Mouse (Mus musculus) midbrain, embryonic 15.5 days (tissue): Measurements from ENCODE around the gene Saa2. TPM values are rescaled to one million over a fixed set of nuclear protein-coding genes. Genes with fewer than 3 reads are reported as not detected.
"Not testable (repeated sequence)": the region's sequence is repeated elsewhere in the genome, so short reads cannot be mapped to it uniquely, and the experiment has no call there.

Experiments
- ATAC-seq: fragments of 200-750 bp; cut with Nextera tagmentation; replicated peaks from 2 replicates; pipeline ENCODE4 v1.8.0; 2017; ENCODE audit warnings: moderate TSS enrichment
- H3K27ac ChIP-seq: fragments of 300-500 bp; sonication (generic); 2 replicates; pipeline ENCODE4 v1.5.1; 2015; ENCODE audit warnings: mild to moderate bottlenecking, inconsistent platforms
- H3K27me3 ChIP-seq: fragments of 300-500 bp; sonication (generic); replicated peaks from 2 replicates; pipeline ENCODE4 v1.6.1; 2015; ENCODE audit warnings: inconsistent platforms
- H3K36me3 ChIP-seq: fragments of 300-500 bp; sonication (generic); replicated peaks from 2 replicates; pipeline ENCODE4 v1.6.1; 2015; ENCODE audit warnings: inconsistent platforms
- H3K4me1 ChIP-seq: fragments of 300-500 bp; sonication (generic); 2 replicates; pipeline ENCODE4 v1.6.1; 2015; ENCODE audit warnings: inconsistent platforms
- H3K4me2 ChIP-seq: fragments of 300-500 bp; sonication (generic); 2 replicates; pipeline ENCODE4 v1.6.1; 2015; ENCODE audit warnings: inconsistent platforms, mild to moderate bottlenecking, moderate library complexity
- H3K4me3 ChIP-seq: fragments of 300-500 bp; sonication (generic); 2 replicates; pipeline ENCODE4 v1.5.1; 2015; ENCODE audit warnings: mild to moderate bottlenecking, inconsistent platforms
- H3K9ac ChIP-seq: fragments of 300-500 bp; sonication (generic); 2 replicates; pipeline ENCODE4 v1.6.1; 2015; ENCODE audit warnings: mild to moderate bottlenecking, inconsistent platforms
- H3K9me3 ChIP-seq: fragments of 300-500 bp; sonication (generic); 2 replicates; pipeline ENCODE4 v1.6.1; 2016; ENCODE audit warnings: inconsistent platforms
- WGBS: fragments of 180-500 bp; shearing (Covaris S2); methylation state at CpG from one replicate; pipeline ENCODE4 v1.1.7; 2015; ENCODE audit warnings: mixed read lengths; 5-methylcytosine and 5-hydroxymethylcytosine counted together
- polyA plus RNA-seq: library from polyadenylated mRNA; unstranded; fragments of >200 nt; fragmentation: Nextera tagmentation; extraction: Ambion mirVana; gene quantifications from 2 replicates; pipeline ENCODE4 v1.2.1, GENCODE M21; 2015

The Saa2 gene
- polyA plus RNA-seq, 1 experiment from 2014 or later, result not detected

DNA sequence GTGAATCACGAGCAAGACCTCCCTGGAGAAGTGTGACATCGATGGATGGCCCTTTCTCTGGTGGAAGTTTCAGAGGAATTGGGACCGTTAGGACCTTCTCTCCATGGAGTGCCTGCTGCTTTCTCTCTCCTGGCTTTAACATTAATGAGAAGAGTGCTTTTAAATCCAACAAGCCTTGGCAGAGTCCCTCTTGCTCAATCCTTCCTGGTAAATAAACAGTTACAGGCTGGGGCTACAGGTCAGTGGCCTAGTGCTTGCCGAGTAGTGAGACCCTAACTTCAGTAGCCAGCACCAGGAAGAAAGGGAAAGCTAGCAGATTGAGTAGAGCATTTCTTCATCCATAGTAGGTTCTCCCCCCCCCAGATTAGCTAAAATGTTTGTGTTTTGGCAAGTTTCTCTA lies 19.1 kb upstream of the Saa2 start, which contains the start of gene Saa4:
Gene Saa4, minus strand, starts transcription at position 146 of the 400 bp plus-strand sequence.
- H3K27me3 ChIP-seq, result no peaks in the 10 kb centered on the region
- H3K4me3 ChIP-seq, result no peak within 1 kb of the TSS
- H3K36me3 ChIP-seq, result no peaks in the 10 kb centered on the region
- H3K9me3 ChIP-seq, result no peaks in the 10 kb centered on the region
- no peak within 1 kb of the TSS for H3K4me2 ChIP-seq
- no peak for ATAC-seq
- H3K4me1 ChIP-seq, result no peaks in the 10 kb centered on the region
- H3K27ac ChIP-seq, result no peak within 1 kb of the TSS
- no peak within 1 kb of the TSS for H3K9ac ChIP-seq
- 90% methylated on average over 4 of the region's 4 CpGs for WGBS

DNA sequence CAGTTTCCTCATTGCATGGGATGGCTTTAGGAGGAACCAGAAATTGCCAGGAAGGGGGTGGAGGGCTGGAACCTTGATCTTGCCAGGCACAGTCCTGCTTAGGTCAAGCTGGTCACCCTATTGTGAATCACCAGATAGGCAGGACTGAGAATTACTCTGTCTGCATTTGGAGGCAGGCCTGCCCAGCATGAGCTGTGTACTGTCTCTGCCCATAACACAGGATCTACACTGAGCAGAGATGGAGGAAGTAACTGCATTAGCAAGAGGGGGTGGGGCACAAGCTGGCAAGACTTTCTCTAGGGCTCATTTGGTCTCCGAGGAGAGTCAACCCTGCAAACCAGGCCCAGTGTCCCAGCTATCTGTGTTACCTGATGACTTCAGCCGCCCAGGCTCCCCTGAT lies 16.6 kb upstream of the Saa2 start:
- Histone ChIP-seq H3K4me3 (no peak overlapping the region), H3K9ac (no peak overlapping the region), H3K4me1 (no peaks in the 10 kb centered on the region), H3K27ac (no peak overlapping the region), H3K4me2 (no peak overlapping the region), H3K36me3 (no peaks in the 10 kb centered on the region), H3K9me3 (no peaks in the 10 kb centered on the region), H3K27me3 (no peaks in the 10 kb centered on the region)
- no peak for ATAC-seq
- 83% methylated on average over 2 of the region's 2 CpGs for WGBS

DNA sequence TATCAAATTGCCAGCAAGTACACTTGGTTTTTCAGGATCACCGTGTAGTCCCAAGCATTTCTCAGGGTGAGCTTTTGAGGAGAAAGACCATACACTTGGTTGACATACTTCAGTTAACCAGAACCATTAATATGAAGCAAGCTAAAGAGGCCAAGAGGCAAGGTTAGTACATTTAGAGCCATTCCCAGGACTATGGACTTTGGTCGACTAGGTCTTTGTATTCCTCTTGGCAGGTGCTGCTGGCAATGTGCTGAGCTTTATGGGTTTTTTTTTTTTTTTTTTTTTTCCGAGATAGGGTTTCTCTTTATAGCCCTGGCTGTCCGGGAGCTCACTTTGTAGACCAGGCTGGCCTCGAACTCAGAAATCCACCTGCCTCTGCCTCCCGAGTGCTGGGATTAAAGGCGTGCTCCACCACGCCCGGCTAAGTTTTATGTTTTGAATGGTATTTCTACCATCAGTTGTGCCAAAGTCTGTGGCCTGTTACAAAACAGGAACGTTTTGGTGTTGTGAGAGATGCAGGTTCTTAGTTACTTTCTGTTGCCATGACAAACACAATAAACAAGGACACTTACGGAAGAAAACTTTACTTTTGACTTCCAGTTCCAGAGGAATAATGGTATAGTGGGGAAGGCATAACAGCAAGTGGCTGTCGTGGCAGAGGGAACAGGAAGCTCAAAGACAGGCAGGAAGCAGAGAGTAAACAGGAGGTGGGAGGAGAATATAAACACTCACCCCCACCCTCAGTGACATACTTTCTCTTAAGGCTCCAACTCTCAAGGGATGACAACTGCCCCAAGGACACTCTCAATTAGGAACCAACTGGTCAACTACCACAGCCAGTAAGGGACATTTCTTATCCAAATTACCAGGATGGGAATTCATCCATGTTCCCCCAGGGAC lies 12.8 kb upstream of the Saa2 start:
- H3K4me1 ChIP-seq, result no peaks in the 10 kb centered on the region
- WGBS, result 88% methylated on average over 12 of the region's 12 CpGs
- no peak overlapping the region for H3K9ac ChIP-seq
- no peaks in the 10 kb centered on the region for H3K9me3 ChIP-seq
- no peak overlapping the region for H3K27ac ChIP-seq
- H3K36me3 ChIP-seq, result no peaks in the 10 kb centered on the region
- no peaks in the 10 kb centered on the region for H3K27me3 ChIP-seq
- H3K4me3 ChIP-seq, result no peak overlapping the region
- no peak overlapping the region for H3K4me2 ChIP-seq
- ATAC-seq, result no peak

DNA sequence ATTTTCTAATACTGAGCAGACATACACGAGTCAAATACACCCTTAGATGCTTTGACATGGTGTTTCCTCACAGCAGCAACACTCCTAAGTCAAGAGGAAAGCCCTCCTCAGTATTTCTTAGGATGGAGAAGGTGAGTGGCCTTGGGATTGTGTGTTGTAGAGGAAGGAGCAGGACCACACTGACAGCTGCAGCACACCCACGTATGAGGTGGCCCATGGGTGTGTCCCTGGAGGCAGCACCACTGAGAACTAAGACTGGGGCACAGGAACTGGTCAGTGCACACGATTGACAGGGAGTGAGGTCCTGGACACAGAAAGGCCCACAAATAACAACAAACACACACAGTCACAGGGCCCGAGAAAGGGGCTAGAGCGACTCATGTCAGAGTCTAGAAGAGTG lies 11.5 kb upstream of the Saa2 start:
- H3K9ac ChIP-seq, H3K27ac ChIP-seq, H3K27me3 ChIP-seq, H3K4me2 ChIP-seq, H3K36me3 ChIP-seq, H3K9me3 ChIP-seq, H3K4me1 ChIP-seq, H3K4me3 ChIP-seq, ATAC-seq: not testable (repeated sequence)
- WGBS, result 81% methylated on average over 5 of the region's 5 CpGs

DNA sequence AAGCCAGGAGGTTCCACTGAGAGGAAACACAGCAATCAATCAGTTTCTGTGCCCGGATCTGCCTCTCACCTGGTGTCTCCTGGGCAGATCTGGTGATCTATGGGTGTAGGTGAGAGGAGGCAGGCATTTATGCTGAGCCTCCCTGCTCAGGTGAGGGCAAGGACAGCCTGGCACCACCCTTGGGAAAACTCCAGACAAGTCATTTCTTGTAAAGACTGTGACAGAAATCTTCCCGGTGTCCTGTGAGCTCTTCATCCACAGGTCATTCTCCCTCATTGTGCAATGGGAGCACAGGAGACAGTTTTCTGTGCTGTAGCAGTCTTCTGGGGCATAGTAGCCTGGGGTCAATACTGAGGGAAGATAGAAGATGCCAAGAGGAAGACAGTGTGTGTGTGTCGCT lies 8.7 kb upstream of the Saa2 start, which contains the start of gene Saa1:
Gene Saa1, minus strand, starts transcription at position 101 of the 400 bp plus-strand sequence.
- H3K9ac ChIP-seq, H3K36me3 ChIP-seq, H3K4me3 ChIP-seq, H3K9me3 ChIP-seq, H3K4me1 ChIP-seq, ATAC-seq, H3K27me3 ChIP-seq, H3K27ac ChIP-seq, H3K4me2 ChIP-seq: not testable (repeated sequence)
- WGBS, result 88% methylated on average over 3 of the region's 3 CpGs

DNA sequence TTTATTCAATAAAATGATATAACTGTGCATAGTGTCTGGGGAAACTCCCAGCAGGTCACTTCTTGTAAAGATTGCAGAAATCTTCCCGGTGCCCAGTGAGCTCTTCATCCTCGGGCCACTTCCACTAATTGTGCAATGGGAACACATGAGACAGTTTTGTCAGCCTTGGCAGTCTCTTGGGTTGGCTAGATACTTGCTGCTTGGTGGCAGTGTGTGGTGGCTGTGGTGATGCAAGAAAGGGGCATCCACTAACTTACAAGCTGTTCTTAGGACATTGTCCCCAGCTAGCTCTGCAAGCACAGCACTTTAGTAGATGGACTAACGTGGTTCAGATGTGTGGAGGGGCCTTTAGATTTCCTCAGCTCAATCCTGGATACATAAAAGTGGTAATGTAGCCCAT lies 5.8 kb upstream of the Saa2 start:
- H3K4me1 ChIP-seq, result peaks cover 4% of the 10 kb centered on the region; the same call in 1 of the 2 replicates
- H3K9ac ChIP-seq, result no peak overlapping the region
- WGBS, result 84% methylated on average over 3 of the region's 3 CpGs
- H3K9me3 ChIP-seq, result no peaks in the 10 kb centered on the region
- H3K4me3 ChIP-seq, result no peak overlapping the region
- H3K27me3 ChIP-seq, result no peaks in the 10 kb centered on the region
- H3K27ac ChIP-seq, result no peak overlapping the region
- ATAC-seq, result no peak
- H3K4me2 ChIP-seq, result no peak overlapping the region
- H3K36me3 ChIP-seq, result no peaks in the 10 kb centered on the region

DNA sequence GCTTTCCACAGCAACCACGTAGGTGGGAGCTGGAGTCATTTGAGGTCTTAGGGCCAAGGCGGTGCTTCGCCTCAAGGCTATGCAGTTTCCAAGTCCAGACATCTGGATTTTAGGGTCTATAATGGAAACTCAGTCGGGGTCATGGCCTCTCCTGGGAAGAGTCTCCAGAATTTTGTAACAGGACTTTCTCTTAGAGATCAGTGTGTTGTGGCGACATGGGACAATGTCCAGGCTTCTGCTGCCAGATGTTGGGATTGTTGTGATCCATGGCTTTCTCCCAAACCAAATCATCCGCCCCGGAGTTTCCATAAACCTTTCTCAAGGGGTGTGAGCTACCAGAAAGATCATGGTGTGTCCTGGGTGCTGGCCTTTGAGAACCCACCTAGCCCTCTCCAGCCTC lies 5.2 kb upstream of the Saa2 start:
- 88% methylated on average over 7 of the region's 7 CpGs for WGBS
- no peak for ATAC-seq
- Histone ChIP-seq H3K9me3 (no peaks in the 10 kb centered on the region), H3K4me1 (peaks cover 4% of the 10 kb centered on the region; the same call in 1 of the 2 replicates), H3K27ac (no peak overlapping the region), H3K4me3 (no peak overlapping the region), H3K4me2 (no peak overlapping the region), H3K27me3 (no peaks in the 10 kb centered on the region), H3K9ac (no peak overlapping the region), H3K36me3 (no peaks in the 10 kb centered on the region)

DNA sequence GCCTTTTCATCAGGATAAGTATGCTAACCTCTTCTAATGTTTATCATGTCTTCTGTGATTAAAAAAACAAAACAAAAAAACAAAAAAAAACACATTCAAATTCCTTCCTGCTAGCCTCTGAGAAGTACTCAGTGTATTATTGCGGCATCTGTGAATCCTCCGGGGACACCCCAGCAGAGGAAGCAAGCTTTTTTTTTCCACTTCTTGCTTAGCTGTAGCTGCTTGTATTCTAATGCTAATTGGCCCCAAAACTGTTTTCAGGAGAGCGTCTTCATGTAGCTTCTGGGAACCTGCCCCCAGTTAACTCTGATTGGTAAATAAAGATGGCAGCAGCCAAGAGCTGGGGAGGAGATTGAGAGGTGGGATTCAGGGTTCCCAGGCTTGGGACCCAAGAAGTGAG lies 3.1 kb upstream of the Saa2 start:
- Histone ChIP-seq H3K36me3 (no peaks in the 10 kb centered on the region), H3K9me3 (no peaks in the 10 kb centered on the region), H3K27ac (no peak overlapping the region), H3K4me1 (peaks cover 4% of the 10 kb centered on the region; the same call in 1 of the 2 replicates), H3K9ac (no peak overlapping the region), H3K4me2 (no peak overlapping the region), H3K4me3 (no peak overlapping the region), H3K27me3 (no peaks in the 10 kb centered on the region)
- 21% methylated on average over 3 of the region's 3 CpGs for WGBS
- no peak for ATAC-seq

DNA sequence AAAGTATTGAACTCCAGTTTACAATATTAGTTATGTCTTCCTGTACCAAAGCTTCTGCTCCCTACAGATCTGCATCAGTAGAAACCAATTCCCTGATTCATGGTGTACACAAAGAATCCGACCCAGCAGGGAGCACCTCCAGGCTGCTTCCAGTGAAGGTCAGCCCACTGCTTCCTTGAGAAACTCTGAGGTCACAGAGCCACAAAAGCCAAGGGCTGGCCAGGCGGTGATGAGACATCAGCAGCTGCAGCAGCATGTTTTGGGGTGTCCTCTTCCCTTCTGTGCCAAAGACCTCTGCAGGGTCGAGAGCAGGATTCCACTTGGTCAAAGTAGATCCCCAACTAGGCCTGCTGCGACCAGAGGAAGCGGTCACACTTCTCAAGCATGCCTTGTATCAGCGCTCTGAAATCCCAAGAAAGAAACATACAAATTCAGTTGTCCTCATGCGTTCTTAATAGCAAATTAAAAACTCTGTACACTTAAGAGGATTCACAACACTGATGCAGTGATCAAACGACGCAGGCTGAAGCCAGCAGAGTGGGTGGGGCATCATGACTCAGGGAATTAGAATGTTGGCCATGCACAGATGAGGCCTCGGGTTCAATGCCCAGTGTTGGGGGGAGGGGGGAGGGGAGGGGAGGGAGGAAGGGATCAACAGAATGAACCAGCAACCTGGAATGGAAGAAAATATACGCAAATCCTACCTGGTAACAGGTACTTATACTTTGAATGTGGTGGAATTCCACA lies 9.6 kb downstream of the Saa2 start:
- Histone ChIP-seq H3K4me3 (no peak overlapping the region), H3K27ac (no peak overlapping the region), H3K9me3 (no peaks in the 10 kb centered on the region), H3K27me3 (no peaks in the 10 kb centered on the region), H3K36me3 (peaks cover 39% of the 10 kb centered on the region), H3K4me1 (no peaks in the 10 kb centered on the region), H3K4me2 (no peak overlapping the region), H3K9ac (no peak overlapping the region)
- no peak for ATAC-seq
- 78% methylated on average over 11 of the region's 11 CpGs for WGBS

DNA sequence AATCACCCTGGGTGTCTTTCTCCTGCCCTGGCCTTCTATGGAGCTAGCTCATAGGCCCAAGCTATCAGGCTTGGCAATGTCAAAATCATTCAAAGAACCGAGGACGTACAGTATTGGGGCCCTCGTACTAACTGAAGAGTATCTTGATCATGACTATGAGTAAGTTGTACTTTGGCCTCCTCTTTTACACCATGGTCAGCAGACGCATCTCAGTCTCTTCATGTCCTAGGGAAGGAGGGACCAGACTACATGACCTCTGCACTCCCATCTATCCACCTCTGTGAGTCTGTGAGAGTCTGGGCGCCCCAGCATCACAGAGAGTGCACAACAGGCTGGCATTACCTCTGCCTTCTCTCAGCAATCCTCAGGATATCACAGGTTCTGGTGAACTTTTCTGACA lies 11.0 kb downstream of the Saa2 start:
- H3K4me1 ChIP-seq, result no peaks in the 10 kb centered on the region
- H3K27ac ChIP-seq, result no peak overlapping the region
- no peak for ATAC-seq
- no peak overlapping the region for H3K4me3 ChIP-seq
- 95% methylated on average over 5 of the region's 5 CpGs for WGBS
- peaks cover 47% of the 10 kb centered on the region for H3K36me3 ChIP-seq
- H3K9me3 ChIP-seq, result no peaks in the 10 kb centered on the region
- H3K9ac ChIP-seq, result no peak overlapping the region
- no peaks in the 10 kb centered on the region for H3K27me3 ChIP-seq
- H3K4me2 ChIP-seq, result no peak overlapping the region

DNA sequence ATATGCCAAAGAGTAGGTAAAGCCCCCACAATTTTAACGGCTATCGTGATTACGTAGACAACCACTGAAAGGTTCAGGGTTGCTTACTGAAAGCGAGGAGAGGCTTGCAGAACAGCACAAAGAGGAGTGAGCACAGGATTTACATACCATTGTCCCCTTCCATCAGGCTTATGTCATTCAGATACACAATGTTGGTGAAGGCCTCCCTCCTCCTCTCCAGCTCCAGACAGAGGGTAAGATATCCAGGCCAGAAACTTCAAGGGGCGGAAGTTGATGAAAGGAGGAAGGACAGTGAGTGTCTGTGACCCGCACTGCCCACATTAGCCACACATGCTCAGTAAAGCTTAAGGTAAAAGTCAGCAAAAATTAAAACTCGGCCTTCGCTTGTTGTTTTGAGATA lies 13.1 kb downstream of the Saa2 start:
- no peaks in the 10 kb centered on the region for H3K9me3 ChIP-seq
- H3K4me2 ChIP-seq, result no peak overlapping the region
- ATAC-seq, result no peak
- peaks cover 67% of the 10 kb centered on the region for H3K36me3 ChIP-seq
- H3K4me3 ChIP-seq, result no peak overlapping the region
- H3K27me3 ChIP-seq, result no peaks in the 10 kb centered on the region
- H3K4me1 ChIP-seq, result no peaks in the 10 kb centered on the region
- no peak overlapping the region for H3K9ac ChIP-seq
- H3K27ac ChIP-seq, result no peak overlapping the region
- 57% methylated on average over 8 of the region's 8 CpGs for WGBS

DNA sequence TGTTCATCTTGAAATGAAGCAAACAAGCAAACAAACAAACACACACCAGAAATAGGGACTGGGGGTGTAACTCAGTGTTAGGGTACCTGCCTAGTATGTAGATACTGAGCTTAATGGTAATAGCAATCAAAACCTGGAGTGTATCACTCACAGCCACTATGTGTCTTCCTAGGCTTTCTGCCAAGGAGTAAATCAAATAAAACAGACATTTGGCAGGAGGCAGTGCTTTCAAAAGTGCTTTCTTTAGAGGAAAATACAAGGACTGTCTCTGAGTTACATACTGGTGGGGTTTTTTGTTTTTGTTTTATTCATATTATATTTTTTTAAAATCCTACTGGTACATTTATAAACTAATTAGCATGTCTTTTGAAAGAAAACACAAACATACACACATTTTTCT lies 15.8 kb downstream of the Saa2 start:
- H3K4me2 ChIP-seq, result no peak overlapping the region
- H3K9ac ChIP-seq, result no peak overlapping the region
- no peak for ATAC-seq
- no peaks in the 10 kb centered on the region for H3K9me3 ChIP-seq
- peaks cover 61% of the 10 kb centered on the region for H3K36me3 ChIP-seq
- H3K27me3 ChIP-seq, result no peaks in the 10 kb centered on the region
- H3K4me3 ChIP-seq, result no peak overlapping the region
- H3K27ac ChIP-seq, result no peak overlapping the region
- no peaks in the 10 kb centered on the region for H3K4me1 ChIP-seq
